Mouse (Mus musculus): ENCODE results near the gene Ptprk.

DNA sequence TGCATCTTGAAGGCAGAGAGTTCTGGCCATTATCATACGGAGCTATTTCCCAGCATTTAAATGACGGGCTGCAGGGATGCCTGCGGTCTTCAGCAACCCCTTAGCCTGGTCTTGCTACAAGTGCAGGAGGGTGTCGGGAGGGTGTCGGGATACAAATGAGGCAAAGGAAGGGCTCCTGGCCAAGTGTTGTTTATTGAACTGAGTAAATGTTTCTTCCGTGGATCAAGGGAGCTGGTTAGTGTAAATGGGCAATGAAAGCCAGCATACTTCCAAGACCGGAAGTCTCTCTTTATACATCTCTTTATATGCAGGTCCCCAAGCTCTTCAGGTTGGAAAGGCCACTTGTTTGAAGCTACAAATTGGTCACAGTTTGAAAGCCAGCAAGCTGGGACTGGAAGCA, 23.0 kb downstream of the Ptprk start:
- TF ChIP-seq CTCF (IDR thresholded peaks at IDR 0.05; ENCODE audit: low read depth), result no peak
- no peak for TF ChIP-seq EP300 (IDR thresholded peaks at IDR 0.05; ENCODE audit: low read depth)
